Mouse (Mus musculus) spleen, postnatal 4 days (tissue): ENCODE results near the gene S1pr5.
"Not testable (repeated sequence)": the region's sequence is repeated elsewhere in the genome, so short reads cannot be mapped to it uniquely, and the experiment has no call there.

Experiments used
- DNase-seq, 2 experiments: peaks; one replicate each; pipeline ENCODE4 v3.0.0; 2022; ENCODE audit warnings: low spot score in 2 of 2

Gene S1pr5

GRCm38 (mm10) chr9:21268305-21268704 lies 20.1 kb upstream of the S1pr5 start:
- no peak for DNase-seq

- DNase-seq, result no peak
Measured at GRCm38 (mm10) chr9:21266889-21267288, 18.6 kb upstream of the S1pr5 start.

- DNase-seq, result no peak
Measured at GRCm38 (mm10) chr9:21265611-21266010, 17.4 kb upstream of the S1pr5 start.

GRCm38 (mm10) chr9:21265000-21265561 lies 16.8 kb upstream of the S1pr5 start, which contains the start of gene Atg4d:
Gene Atg4d (plus strand): TSS chr9:21265293.
- peak; percentile 99 to 100 for DNase-seq

GRCm38 (mm10) chr9:21264272-21264999 lies 16.2 kb upstream of the S1pr5 start:
- peak; percentile 58 to 74 for DNase-seq

GRCm38 (mm10) chr9:21261831-21262230 lies 13.6 kb upstream of the S1pr5 start:
- no peak for DNase-seq

- no peak for DNase-seq
Measured at GRCm38 (mm10) chr9:21260491-21261040, 12.3 kb upstream of the S1pr5 start.

- DNase-seq, result not testable (repeated sequence)
Measured at GRCm38 (mm10) chr9:21256349-21256748, 8.1 kb upstream of the S1pr5 start.

- no peak for DNase-seq
Measured at GRCm38 (mm10) chr9:21254690-21255089, 6.4 kb upstream of the S1pr5 start.

GRCm38 (mm10) chr9:21251116-21251735 lies 3.0 kb upstream of the S1pr5 start:
- no peak for DNase-seq

- DNase-seq, result no peak
Measured at GRCm38 (mm10) chr9:21250509-21250908, 2.3 kb upstream of the S1pr5 start.

GRCm38 (mm10) chr9:21249629-21250508 lies 1.6 kb upstream of the S1pr5 start:
- no peak for DNase-seq

GRCm38 (mm10) chr9:21246342-21246741 lies 1.9 kb downstream of the S1pr5 start:
- DNase-seq, result no peak

GRCm38 (mm10) chr9:21245113-21245487 lies 3.1 kb downstream of the S1pr5 start:
- no peak for DNase-seq

GRCm38 (mm10) chr9:21244428-21245112 lies 3.7 kb downstream of the S1pr5 start:
- DNase-seq, result peak in 1 of 2 experiments; percentile 75

- DNase-seq, result peak in 1 of 2 experiments; percentile 67
Measured at GRCm38 (mm10) chr9:21243826-21244427, 4.3 kb downstream of the S1pr5 start.

- peak; percentile 87 to 93 for DNase-seq
Measured at GRCm38 (mm10) chr9:21241343-21241742, 6.9 kb downstream of the S1pr5 start.

- no peak for DNase-seq
Measured at GRCm38 (mm10) chr9:21239465-21239848, 8.8 kb downstream of the S1pr5 start.

GRCm38 (mm10) chr9:21238733-21239464 lies 9.3 kb downstream of the S1pr5 start, which contains the start of gene Keap1:
Gene Keap1 (minus strand): TSS chr9:21239361.
- peak; percentile 86 to 95 for DNase-seq
